Mouse (Mus musculus) adrenal gland, adult (tissue): Measurements from ENCODE around the gene Galntl6.

ENCODE experiments used
- DNase-seq, 2 experiments: peaks; one replicate each; pipeline ENCODE4 v3.0.0; 2022 to 2023; ENCODE audit warnings: low spot score in 1 of 2; ENCODE audit not compliant: inconsistent age in 2 of 2

Gene Galntl6

DNA sequence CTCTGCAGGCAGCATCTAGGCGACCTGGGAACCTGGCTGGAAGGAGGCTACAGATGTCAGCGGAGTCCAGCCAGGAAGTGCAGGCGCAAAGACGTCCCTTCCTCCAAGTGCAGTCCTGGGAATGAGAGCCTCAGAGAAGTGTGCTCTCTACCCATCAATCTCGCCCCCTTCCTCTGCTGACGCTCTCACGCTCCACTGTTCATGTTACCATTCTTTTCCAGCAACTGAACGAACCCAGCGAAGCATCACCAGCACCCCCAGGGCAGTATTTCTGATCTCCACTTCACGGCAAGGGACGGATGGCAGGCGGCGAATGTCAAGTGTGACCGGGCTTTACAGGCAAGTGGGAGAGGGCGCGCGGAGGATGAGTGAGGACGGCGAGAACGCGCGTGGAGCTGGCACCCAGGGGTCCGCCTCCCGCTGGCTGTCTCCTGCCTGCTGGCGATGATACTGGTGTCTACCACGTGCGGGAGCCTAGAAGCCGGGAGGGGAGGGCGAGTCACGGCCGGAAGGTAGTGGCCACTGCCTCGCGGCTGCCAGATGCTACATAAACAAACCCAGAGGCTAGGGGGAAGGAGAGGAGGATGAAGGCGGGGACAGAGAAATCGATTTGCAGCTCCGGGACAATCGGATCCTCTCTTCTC is at the start of gene Galntl6:
Galntl6 (minus strand) TSS at position 445 of the 644 bp plus-strand sequence.
- peak in 1 of 2 experiments; percentile 22 for DNase-seq

DNA sequence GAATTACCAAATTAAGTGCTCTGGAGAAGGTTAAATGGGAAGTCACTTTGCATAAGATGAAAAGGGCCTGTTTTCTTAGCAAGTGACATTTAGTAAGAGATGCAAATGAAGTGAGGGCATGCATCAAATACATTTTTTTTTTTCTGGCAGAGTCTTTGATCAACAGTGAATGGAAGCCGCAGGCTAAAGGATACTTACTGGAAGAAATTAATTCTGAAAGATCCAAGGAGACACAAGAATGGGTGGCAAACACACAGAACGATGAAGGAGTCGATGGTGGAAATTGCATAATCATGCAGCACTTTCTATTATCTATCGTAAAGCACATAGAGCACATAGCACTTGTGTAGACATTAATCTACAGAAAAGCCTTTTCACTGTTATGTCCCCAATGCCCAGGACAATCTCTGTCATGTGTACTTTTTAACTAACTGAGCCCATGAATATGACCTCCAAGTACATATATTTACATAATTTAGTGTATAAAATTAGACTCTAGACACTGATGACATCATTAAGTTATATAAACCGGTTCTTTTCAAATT is 44.8 kb upstream of the Galntl6 start:
- DNase-seq, result no peak

- no peak for DNase-seq
Observed at GRCm38 (mm10) chr8:58943773-58944172, 31.3 kb upstream of the Galntl6 start.

- DNase-seq, result no peak
Observed at GRCm38 (mm10) chr8:58931066-58931465, 18.6 kb upstream of the Galntl6 start.

DNA sequence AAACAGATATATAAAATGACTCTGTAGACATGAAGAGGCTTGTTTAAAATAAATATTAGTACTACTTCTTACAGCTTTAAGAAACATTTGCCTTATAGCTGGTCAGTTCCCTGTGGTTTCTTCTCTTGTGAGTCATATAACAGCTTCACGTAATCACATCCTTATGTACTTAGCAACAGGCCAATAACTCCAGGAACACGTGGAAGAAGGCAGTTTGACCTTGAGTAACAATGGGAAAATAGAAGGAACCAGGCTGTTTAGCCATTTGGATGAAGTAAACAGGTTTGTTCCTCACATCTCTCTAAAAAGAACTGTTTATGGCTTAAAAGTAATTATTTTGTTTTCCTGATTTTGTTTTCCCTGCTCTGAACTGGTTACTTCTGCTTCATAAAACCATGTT is 2.7 kb upstream of the Galntl6 start:
- DNase-seq, result no peak

GRCm38 (mm10) chr8:58913640-58913968 is 1.2 kb upstream of the Galntl6 start:
- DNase-seq, result no peak

GRCm38 (mm10) chr8:58912840-58913639 is 600 bp upstream of the Galntl6 start:
- peak in 1 of 2 experiments; percentile 17 for DNase-seq

DNA sequence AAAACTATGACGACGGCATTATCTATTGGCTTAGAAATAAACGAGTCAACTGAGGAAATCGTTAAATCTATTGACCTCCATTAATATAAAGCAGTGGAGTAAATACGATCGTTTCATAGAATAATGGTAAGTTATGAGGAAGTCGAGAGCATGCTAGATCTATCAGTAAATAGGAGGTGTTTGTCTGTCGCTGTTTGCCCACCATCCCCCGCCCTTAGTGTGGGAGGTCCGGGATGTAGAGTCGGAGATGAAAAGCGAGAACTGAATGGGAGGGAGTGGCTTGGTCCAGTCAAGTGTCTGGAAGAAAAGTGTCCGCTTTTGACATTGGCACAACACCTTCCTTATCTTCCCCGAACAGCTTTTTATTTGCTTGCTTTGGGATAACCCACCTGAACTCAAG is 763 bp downstream of the Galntl6 start, which contains the start of gene BC030500:
BC030500 (plus strand) TSS at position 79 of the 400 bp plus-strand sequence.
- no peak for DNase-seq

GRCm38 (mm10) chr8:58904465-58904864 is 8.0 kb downstream of the Galntl6 start:
- no peak for DNase-seq

- DNase-seq, result no peak
Observed at GRCm38 (mm10) chr8:58895960-58896359, 16.5 kb downstream of the Galntl6 start.

- no peak for DNase-seq
Observed at GRCm38 (mm10) chr8:58890591-58890990, 21.8 kb downstream of the Galntl6 start.

DNA sequence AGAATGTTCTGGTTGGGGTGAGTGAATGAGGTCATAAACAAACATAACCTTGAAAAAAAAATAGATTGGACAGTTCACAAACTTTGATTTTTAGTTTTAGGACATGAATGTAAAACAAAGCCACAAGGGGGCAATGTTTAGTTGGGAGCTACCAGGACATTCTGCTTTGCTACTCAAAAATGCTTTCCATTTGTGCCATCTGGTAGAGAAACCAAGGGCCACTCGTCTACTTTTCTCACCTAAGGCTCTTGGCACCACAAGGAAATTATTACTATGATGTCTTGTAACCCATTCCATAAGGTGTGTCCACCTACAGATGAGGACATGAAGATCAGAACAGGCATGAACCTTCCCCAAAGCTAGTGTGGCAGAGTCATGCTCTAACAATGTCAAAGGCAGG is 26.0 kb downstream of the Galntl6 start:
- DNase-seq, result peak in 1 of 2 experiments; percentile 38

DNA sequence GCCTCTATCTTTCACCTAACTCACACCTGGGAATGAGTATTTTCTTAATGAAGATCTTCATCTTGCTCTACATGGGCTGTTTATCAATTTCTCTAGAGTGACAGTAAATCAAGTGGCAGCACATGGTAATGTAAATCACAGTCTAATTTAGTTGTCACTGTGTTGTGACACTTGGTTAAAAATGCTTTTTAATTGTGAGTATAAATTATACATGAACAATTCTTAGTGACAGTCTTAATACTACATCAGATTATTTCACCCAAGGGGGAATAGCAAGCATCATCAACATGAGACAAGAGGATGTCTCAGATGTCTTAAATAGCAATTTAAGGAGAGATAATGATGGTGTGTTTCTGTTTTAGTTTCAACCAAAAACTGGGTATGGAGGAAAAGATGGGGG is 88.1 kb downstream of the Galntl6 start:
- no peak for DNase-seq

- DNase-seq, result no peak
Observed at GRCm38 (mm10) chr8:58805190-58805589, 107.2 kb downstream of the Galntl6 start.

DNA sequence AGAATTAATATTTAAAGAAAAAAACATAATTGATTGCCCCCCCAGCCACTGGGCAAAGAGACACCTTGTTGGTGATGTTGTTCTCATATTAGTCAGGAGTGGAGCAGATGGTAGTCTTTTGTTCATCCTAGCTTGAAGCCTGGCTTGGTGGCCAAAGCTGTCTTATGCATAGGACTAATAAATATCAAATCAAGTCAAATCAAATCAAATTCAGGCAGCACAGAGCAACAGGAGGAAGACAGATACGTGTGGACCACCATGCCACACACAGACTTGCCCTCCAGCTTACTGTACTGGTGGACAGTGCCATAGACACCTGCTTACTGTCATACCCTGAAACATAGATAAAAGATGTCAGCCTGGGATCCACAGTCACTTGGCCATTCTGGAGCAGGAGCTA is 110.6 kb downstream of the Galntl6 start:
- DNase-seq, result no peak

- no peak for DNase-seq
Observed at GRCm38 (mm10) chr8:58753769-58754168, 158.7 kb downstream of the Galntl6 start.

DNA sequence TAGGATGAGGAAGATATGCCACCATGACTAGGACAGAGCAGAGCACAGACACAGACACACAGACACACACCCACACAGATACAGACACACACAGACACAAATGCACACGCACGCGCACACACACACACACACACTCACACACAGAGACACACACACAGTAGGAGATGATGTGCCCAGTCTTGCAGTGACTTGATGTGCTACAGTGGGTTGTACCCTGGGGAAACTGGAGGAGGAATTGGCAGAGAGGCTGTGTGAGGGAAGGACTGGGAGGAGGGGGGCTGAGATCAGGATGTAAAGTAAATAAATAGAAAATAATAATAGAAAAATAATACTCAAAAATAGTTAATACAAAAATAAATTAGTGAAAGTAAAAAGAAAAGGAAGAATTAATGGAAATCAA is 174.5 kb downstream of the Galntl6 start:
- DNase-seq, result no peak

GRCm38 (mm10) chr8:58691761-58692160 is 220.7 kb downstream of the Galntl6 start:
- DNase-seq, result no peak

GRCm38 (mm10) chr8:58677847-58678450 is 234.5 kb downstream of the Galntl6 start:
- no peak for DNase-seq

GRCm38 (mm10) chr8:58669075-58669474 is 243.4 kb downstream of the Galntl6 start:
- DNase-seq, result no peak

DNA sequence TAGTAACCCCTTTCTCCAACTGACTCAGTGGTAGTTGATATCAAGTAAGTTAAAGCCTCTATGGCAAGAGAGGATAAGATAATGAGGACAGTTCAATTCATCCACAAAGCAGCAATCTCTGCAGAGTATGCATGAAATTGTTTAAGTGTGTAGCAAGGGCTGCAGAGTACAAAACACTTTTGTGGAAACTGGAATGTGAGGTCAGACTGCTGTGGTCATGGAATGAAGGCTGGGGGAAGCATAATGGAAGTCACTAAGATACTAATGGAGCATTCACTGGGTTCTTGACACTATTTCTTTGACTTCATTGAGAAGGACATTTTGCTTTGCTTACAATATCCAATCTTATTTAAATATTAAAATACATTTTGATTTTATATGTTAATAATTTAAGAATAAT is 252.4 kb downstream of the Galntl6 start:
- no peak for DNase-seq

- DNase-seq, result no peak
Observed at GRCm38 (mm10) chr8:58655631-58656030, 256.8 kb downstream of the Galntl6 start.
